Mouse (Mus musculus) thymus, adult 2 months (tissue): ENCODE measurements around the gene Lypla2.

Source experiments
- CTCF ChIP-seq: fragments of 200-500 bp; IDR thresholded peaks from 2 replicates; pipeline ENCODE4 v1.5.1; 2012; ENCODE audit warnings: mild to moderate bottlenecking, control low read depth, low read length, moderate library complexity, borderline replicate concordance; ENCODE audit not compliant: control insufficient read depth, poor library complexity, insufficient read depth; ENCODE audit errors: extremely low read depth
- POLR2A ChIP-seq: fragments of 200-500 bp; IDR thresholded peaks from 2 replicates; pipeline ENCODE4 v1.6.1; 2012; ENCODE audit warnings: mild to moderate bottlenecking, low read length, control low read depth, moderate library complexity; ENCODE audit not compliant: control insufficient read depth, poor library complexity, insufficient read depth; ENCODE audit errors: extremely low read depth

DNA sequence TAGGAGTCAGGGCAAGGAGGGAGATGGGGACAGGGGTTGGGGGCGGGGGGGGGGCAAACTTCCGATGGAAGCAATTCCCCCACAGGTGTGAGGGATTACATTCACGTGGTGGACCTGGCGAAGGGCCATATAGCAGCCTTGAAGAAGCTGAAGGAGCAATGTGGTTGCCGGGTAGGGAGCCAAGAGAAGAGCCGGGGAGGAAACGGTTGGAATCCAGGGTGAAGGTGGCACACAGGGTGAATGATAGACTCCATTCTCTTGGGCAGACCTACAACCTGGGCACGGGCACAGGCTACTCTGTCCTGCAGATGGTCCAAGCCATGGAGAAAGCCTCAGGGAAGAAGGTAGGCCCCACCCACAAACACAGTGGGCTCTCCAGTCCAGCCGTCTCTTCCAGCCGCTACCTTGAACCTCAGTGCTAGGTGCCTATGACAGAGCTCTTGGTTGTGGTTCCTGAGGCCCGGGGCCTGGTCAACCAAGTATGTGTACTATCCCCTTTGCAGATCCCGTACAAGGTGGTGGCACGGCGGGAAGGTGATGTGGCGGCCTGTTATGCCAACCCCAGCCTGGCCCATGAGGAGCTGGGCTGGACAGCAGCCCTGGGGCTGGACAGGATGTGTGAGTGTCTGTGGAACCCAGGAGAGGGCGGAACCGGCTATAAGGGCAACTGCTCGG is 5.2 kb downstream of the Lypla2 start:
- no peak for TF ChIP-seq POLR2A
- no peak for TF ChIP-seq CTCF
